Mouse (Mus musculus): ENCODE measurements around the gene Tnip1.

DNA sequence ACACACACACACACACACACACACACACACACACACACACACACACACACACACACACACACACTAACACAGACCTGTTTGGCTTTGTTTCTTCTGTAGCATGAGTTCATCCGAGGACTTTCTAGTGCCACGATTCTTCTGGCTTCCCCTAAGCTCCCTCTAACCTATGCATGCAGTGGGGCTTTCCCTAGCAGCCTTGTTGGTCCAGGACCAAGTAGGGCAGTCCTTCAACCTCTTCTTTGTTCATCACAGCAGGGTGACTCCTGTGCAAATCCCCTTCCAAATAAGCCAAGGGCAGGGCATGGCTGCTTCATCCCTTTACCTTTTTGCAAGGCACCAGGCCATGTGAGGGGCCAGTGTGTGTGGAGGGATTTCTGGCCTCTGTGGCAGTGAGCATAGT, 36.0 kb upstream of the Tnip1 start:
- TF ChIP-seq CTCF (IDR thresholded peaks at IDR 0.05; ENCODE audit: borderline replicate concordance, control insufficient read depth, extremely low read depth, insufficient read depth, low read length, poor library complexity) (no peak), POLR2A (IDR thresholded peaks at IDR 0.05; ENCODE audit: control insufficient read depth, extremely low read depth, insufficient read depth, low read length, poor library complexity) (no peak)
